Mouse (Mus musculus): ENCODE results near the gene Dnajb3. TPM values are rescaled to one million over a fixed set of nuclear protein-coding genes. Genes with fewer than 3 reads are reported as not detected.

Gene Dnajb3
- total and polyA plus RNA-seq, 2 experiments: not detected

GRCm38 (mm10) chr1:88165711-88166110, 39.9 kb downstream of the Dnajb3 start, which contains the start of gene Ugt1a5:
TSS of gene Ugt1a5 (plus strand) at chr1:88166012.
- Histone ChIP-seq H3K27ac (replicated peaks; ENCODE audit: insufficient read depth, low read depth, low read length) (peak within 1 kb of the TSS; percentile 93), H3K36me3 (ENCODE audit: control insufficient read depth, insufficient read depth, low read length) (peaks cover 9% of the 10 kb centered on the region), H3K79me2 (ENCODE audit: control insufficient read depth, insufficient read depth, low read length) (peaks cover 23% of the 10 kb centered on the region), H3K4me1 (ENCODE audit: control insufficient read depth, insufficient read depth, low read length) (peaks cover 30% of the 10 kb centered on the region), H3K27me3 (ENCODE audit: control insufficient read depth, insufficient read depth, low read length) (no peaks in the 10 kb centered on the region), H3K9ac (ENCODE audit: low read depth, low read length) (peak within 1 kb of the TSS; percentile 73), H3K4me3 (ENCODE audit: insufficient read depth, low read depth, low read length) (peak within 1 kb of the TSS; percentile 55)
- 28% methylated on average over 5 of the region's 5 CpGs for WGBS
- peak; percentile 92 for DNase-seq (ENCODE audit: extremely low read depth, low read depth, low spot score)
- TF ChIP-seq CTCF (IDR thresholded peaks at IDR 0.05; ENCODE audit: low read depth, low read length): no peak; the same call in 1 of the 2 replicates
- TF ChIP-seq POLR2A (IDR thresholded peaks at IDR 0.05; ENCODE audit: extremely low read depth, insufficient read depth, low read length): no peak

GRCm38 (mm10) chr1:88158430-88158829, 47.2 kb downstream of the Dnajb3 start:
- Histone ChIP-seq H3K4me3 (ENCODE audit: insufficient read depth, low read depth, low read length) (no peak overlapping the region), H3K9ac (ENCODE audit: low read depth, low read length) (no peak overlapping the region), H3K36me3 (ENCODE audit: control insufficient read depth, insufficient read depth, low read length) (peaks cover 13% of the 10 kb centered on the region; the same call in 1 of the 2 replicates), H3K79me2 (ENCODE audit: control insufficient read depth, insufficient read depth, low read length) (peaks cover 22% of the 10 kb centered on the region), H3K27ac (replicated peaks; ENCODE audit: insufficient read depth, low read depth, low read length) (no peak overlapping the region), H3K27me3 (ENCODE audit: control insufficient read depth, insufficient read depth, low read length) (no peaks in the 10 kb centered on the region), H3K4me1 (ENCODE audit: control insufficient read depth, insufficient read depth, low read length) (peaks cover 8% of the 10 kb centered on the region)
- TF ChIP-seq CTCF (IDR thresholded peaks at IDR 0.05; ENCODE audit: low read depth, low read length) (no peak), POLR2A (IDR thresholded peaks at IDR 0.05; ENCODE audit: extremely low read depth, insufficient read depth, low read length) (no peak)
- WGBS: 31% methylated on average over 2 of the region's 2 CpGs
- no peak for DNase-seq (ENCODE audit: extremely low read depth, low read depth, low spot score)

Other genes starting within 250 kb of the Dnajb3 start
- 29.4 and 29.8 TPM in 2 replicates for gene Usp40, start 197.2 kb downstream of the Dnajb3 start, total RNA-seq (2014; rRNA removed)
- gene Usp40, start 197.2 kb downstream of the Dnajb3 start, polyA plus RNA-seq (2012; rRNA removed): 6.4 and 8.6 TPM in 2 replicates
- 6.4 and 6.9 TPM in 2 replicates for gene Ugt1a10, start 150.4 kb downstream of the Dnajb3 start, total RNA-seq (2014; rRNA removed)
- 1.2 and 2.8 TPM in 2 replicates for gene Ugt1a10, start 150.4 kb downstream of the Dnajb3 start, polyA plus RNA-seq (2012; rRNA removed)
- 177 and 194 TPM in 2 replicates for gene Ugt1a9, start 135.0 kb downstream of the Dnajb3 start, total RNA-seq (2014; rRNA removed)
- gene Ugt1a9, start 135.0 kb downstream of the Dnajb3 start, polyA plus RNA-seq (2012; rRNA removed): 142 and 259 TPM in 2 replicates
- 4.0 and 4.6 TPM in 2 replicates for gene Ugt1a8, start 118.0 kb downstream of the Dnajb3 start, total RNA-seq (2014; rRNA removed)
- 0.07 and 0.11 TPM in 2 replicates for gene Ugt1a8, start 118.0 kb downstream of the Dnajb3 start, polyA plus RNA-seq (2012; rRNA removed)
- gene Ugt1a7c, start 110.7 kb downstream of the Dnajb3 start, total RNA-seq (2014; rRNA removed): 20.1 and 51.1 TPM in 2 replicates
- gene Ugt1a7c, start 110.7 kb downstream of the Dnajb3 start, polyA plus RNA-seq (2012; rRNA removed): 2.0 and 3.9 TPM in 2 replicates
- gene Ugt1a6b, start 102.5 kb downstream of the Dnajb3 start, total RNA-seq (2014; rRNA removed): 97.1 and 102 TPM in 2 replicates
- gene Ugt1a6b, start 102.5 kb downstream of the Dnajb3 start, polyA plus RNA-seq (2012; rRNA removed): 77.3 and 91.0 TPM in 2 replicates
- gene Ugt1a6a, start 71.0 kb downstream of the Dnajb3 start, total RNA-seq (2014; rRNA removed): 55.4 and 90.9 TPM in 2 replicates
- 84.4 and 106 TPM in 2 replicates for gene Ugt1a6a, start 71.0 kb downstream of the Dnajb3 start, polyA plus RNA-seq (2012; rRNA removed)
- gene Ugt1a5, start 39.8 kb downstream of the Dnajb3 start, total RNA-seq (2014; rRNA removed): 75.8 and 159 TPM in 2 replicates
- 41.5 and 119 TPM in 2 replicates for gene Ugt1a5, start 39.8 kb downstream of the Dnajb3 start, polyA plus RNA-seq (2012; rRNA removed)
- gene Ugt1a2, start 5.2 kb downstream of the Dnajb3 start, total RNA-seq (2014; rRNA removed): 9.5 and 10.4 TPM in 2 replicates
- 0.29 and 0.57 TPM in 2 replicates for gene Ugt1a2, start 5.2 kb downstream of the Dnajb3 start, polyA plus RNA-seq (2012; rRNA removed)
- gene Ugt1a1, start 6.2 kb upstream of the Dnajb3 start, total RNA-seq (2014; rRNA removed): 662 and 719 TPM in 2 replicates
- 408 and 574 TPM in 2 replicates for gene Ugt1a1, start 6.2 kb upstream of the Dnajb3 start, polyA plus RNA-seq (2012; rRNA removed)
- 0.27 and 1.0 TPM in 2 replicates for gene Mroh2a, start 21.2 kb upstream of the Dnajb3 start, total RNA-seq (2014; rRNA removed)
- gene Mroh2a, start 21.2 kb upstream of the Dnajb3 start, polyA plus RNA-seq (2012; rRNA removed): 0.77 and 0.82 TPM in 2 replicates
- 78.7 and 90.1 TPM in 2 replicates for gene Hjurp, start 71.9 kb upstream of the Dnajb3 start, total RNA-seq (2014; rRNA removed)
- 31.4 and 32.8 TPM in 2 replicates for gene Hjurp, start 71.9 kb upstream of the Dnajb3 start, polyA plus RNA-seq (2012; rRNA removed)
- under 0.01 TPM in 2 replicates for gene Trpm8, start 71.9 kb upstream of the Dnajb3 start, total RNA-seq (2014; rRNA removed)
- 0.01 and 0.02 TPM in 2 replicates for gene Trpm8, start 71.9 kb upstream of the Dnajb3 start, polyA plus RNA-seq (2012; rRNA removed)
- gene Spp2, start 201.2 kb upstream of the Dnajb3 start, total RNA-seq (2014; rRNA removed): 216 and 373 TPM in 2 replicates
- gene Spp2, start 201.2 kb upstream of the Dnajb3 start, polyA plus RNA-seq (2012; rRNA removed): 298 and 325 TPM in 2 replicates